Mouse (Mus musculus) spleen, adult 12 weeks (tissue): ENCODE results near the gene Magi1.
"Not testable (repeated sequence)": the region's sequence is repeated elsewhere in the genome, so short reads cannot be mapped to it uniquely, and the experiment has no call there.

Experiments used
- DNase-seq: peaks from one replicate; pipeline ENCODE4 v3.0.0; 2022; ENCODE audit warnings: low spot score

Gene Magi1

GRCm38 (mm10) chr6:93629735-93630291 is 653.9 kb downstream of the Magi1 start:
- not testable (repeated sequence) for DNase-seq

GRCm38 (mm10) chr6:93627200-93627599 is 656.5 kb downstream of the Magi1 start:
- no peak for DNase-seq
